Mouse (Mus musculus) T-cell, adult 2 months (primary cell): ENCODE data around the gene Psme2.

Experiments
- DNase-seq: peaks from one replicate; pipeline ENCODE4 v3.0.0; 2022; ENCODE audit warnings: low spot score

The Psme2 gene

GRCm38 (mm10) chr14:55596036-55596690 lies 5.2 kb upstream of the Psme2 start:
- DNase-seq: no peak

DNA sequence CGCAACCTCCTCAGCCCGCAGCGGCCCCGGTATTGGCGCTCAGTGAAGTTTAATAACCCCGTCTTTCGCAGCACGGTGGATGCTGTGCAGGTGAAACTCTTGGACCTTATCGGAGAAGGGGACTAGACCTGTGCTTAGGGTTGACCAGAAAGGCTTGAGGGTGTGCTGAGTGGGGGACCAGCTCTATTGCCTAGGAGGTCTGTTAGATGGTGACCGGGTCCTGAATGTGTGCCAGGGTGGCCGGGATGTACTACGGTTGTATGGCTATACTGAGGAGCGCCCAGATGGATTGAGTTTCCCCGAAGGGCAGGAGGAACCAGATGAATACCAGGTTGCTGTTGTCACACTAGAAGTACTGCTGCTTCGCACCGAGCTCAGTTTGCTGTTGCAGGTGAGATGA lies 1.3 kb upstream of the Psme2 start:
- no peak for DNase-seq

- DNase-seq: peak; percentile 86
These were observed 498 bp upstream of the Psme2 start, which contains the start of gene Rnf31 for GRCm38 (mm10) chr14:55591331-55591891. Rnf31 (plus strand) TSS chr14:55591708.

GRCm38 (mm10) chr14:55589771-55590448 lies 1.0 kb downstream of the Psme2 start:
- DNase-seq: peak; percentile 47

DNA sequence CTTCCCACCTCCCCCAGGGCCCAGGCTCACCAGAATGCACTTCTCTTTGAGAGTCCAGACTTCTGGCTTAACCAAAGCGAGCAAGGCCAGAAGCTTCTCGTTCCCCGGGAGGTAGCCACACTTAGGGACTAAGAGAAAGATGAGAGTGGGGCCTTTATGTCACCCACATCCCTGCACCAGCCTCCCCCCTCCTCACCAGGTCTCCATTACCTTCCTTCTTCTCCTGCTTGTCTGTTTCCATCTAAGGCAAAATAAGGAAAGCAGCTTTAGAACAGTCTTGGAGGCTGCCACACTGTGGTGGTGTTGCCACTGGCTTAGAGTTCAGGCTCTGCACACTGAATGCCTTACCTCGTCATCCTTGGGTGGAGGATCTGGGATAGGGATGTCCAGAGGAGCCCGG lies 1.6 kb downstream of the Psme2 start:
- no peak for DNase-seq

- no peak for DNase-seq
These were observed 4.8 kb downstream of the Psme2 start for GRCm38 (mm10) chr14:55586149-55586548.

DNA sequence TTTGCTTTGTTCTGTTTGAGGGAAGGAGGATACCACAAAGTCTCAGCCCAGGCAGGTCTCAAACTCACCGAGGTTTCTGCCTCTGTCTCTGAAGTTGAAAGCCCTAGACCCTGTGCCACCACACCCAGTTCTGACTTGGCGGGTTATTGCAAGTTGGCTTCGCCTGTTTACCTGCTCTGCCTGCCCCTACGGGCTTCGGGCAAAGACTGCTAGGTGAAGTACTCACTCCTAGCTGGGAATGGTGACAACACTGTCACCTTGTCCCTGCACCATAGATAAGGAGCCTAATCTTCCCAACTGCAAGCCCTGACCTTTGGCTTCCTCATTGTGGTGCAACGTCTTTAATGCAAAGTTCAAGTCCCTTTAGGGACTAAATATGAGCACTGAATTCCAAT lies 5.3 kb downstream of the Psme2 start:
- peak; percentile 61 for DNase-seq

- peak; percentile 80 for DNase-seq
These were observed 6.0 kb downstream of the Psme2 start, which contains the start of gene Emc9 for GRCm38 (mm10) chr14:55584702-55585565. Emc9 (minus strand) TSS chr14:55585302.

DNA sequence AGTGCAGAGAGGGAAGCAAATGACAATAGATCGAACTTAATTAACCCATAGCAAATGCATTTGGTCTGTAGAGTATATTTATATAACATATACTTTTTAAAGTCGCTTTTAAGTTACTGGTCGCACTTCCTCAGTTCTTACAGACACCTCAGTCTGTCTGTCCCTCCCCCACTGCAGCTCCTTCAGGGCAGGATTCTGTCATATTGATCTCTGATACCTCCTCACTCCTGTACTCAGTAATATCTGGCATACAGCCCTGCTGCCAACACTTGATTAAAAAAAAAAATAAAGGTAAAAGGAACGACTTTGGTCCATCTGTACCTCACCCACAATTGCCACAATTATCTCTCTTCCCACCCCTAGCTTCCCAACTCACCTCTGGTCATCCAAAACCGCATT lies 6.6 kb downstream of the Psme2 start:
- DNase-seq: no peak

- peak; percentile 25 for DNase-seq
These were observed 8.8 kb downstream of the Psme2 start for GRCm38 (mm10) chr14:55581981-55582681.

- DNase-seq: no peak
These were observed 10.2 kb downstream of the Psme2 start for GRCm38 (mm10) chr14:55580731-55581130.

GRCm38 (mm10) chr14:55579511-55580496 lies 11.1 kb downstream of the Psme2 start:
- no peak for DNase-seq

DNA sequence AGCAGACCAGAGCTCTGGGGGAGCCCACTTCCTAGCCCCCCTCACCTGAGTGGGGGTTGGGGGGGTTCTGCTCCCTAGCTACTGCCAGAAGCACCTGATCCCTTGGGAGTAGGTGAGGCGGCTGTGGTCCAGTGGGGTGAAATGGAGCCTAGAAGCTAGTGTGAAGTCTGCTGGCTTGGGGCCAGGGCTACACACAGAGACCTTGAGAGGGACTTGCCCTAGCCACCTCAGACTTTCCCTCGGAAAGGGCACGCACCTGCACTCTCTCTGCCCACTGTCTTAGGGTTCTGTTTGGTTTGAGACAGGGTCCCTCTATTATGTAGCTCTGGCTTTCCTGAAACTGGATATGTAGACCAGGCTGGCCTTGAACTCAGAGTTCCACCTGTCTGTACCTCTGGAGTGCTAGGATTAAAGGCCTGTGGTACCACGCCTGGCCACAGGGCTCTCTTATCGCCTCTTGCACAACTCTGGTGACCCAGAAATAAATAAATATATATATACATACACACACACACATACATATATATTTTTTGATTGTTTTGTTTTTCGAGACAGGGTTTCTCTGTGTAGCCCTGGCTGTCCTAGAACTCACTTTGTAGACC lies 12.1 kb downstream of the Psme2 start:
- peak; percentile 37 for DNase-seq

DNA sequence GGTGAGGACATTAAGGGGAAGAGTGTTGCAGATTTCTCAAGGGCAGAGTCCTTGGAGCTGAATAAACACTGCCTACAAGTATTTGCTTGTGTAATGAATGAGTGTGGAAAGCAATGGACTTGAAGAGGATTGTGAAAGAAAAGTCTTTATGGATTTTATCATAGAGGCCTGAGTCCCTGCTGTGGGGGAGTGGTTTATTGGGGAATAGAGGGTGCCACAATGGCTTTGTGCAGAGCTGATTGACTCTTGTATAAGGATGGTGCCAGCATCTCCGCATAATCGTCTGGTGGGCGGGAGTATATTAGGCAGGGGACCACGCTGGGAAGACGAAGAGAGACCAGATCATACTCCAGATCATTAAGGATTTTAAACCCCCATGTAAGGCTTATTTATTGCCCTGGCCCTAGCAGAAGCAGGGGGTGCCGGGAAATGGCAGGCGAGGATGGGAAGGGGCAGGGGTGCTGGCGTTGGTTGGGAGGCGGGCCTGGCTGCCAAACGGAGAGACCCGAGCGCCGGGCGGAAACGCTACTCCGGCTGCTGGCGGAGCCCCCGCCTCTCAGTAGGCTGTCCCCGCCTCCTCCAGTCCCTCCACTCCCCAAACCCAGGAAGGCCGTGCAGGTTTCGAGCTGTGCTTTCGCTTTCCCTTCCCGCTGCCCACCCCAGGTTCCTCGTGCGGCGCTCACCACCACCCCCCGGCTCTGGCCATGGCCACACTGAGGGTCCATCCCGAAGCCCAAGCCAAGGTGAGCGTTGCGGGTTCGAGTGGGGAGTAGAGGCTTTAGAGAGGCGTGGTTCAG lies 12.8 kb downstream of the Psme2 start, which contains the start of gene Psme1:
Gene Psme1 (plus strand): TSS at position 253 of the 797 bp plus-strand sequence.
- peak; percentile 87 for DNase-seq

- DNase-seq: no peak
These were observed 14.5 kb downstream of the Psme2 start for GRCm38 (mm10) chr14:55576376-55576775.

GRCm38 (mm10) chr14:55575711-55576110 lies 15.2 kb downstream of the Psme2 start:
- DNase-seq: no peak

GRCm38 (mm10) chr14:55575302-55575701 lies 15.6 kb downstream of the Psme2 start, which contains the start of gene Fitm1:
Fitm1 (plus strand) TSS chr14:55575617.
- no peak for DNase-seq

DNA sequence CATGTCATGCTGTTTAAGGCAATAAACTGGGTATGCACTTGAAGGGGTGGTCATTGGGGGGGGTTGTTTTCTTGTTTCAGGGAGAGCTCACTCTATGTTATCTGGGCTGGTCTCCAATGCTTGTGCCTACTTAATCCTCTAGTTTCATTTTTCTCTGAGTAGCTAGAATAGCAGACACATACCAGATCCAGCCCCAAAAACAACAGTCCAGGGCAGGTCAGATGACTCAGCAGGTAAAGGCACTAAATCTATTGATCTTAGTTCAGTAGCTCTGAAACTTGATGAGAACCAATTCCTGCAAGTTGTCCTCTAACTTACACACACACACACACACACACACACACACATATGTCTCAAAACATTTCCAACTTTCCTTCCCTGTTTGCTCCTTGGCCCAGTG lies 19.2 kb downstream of the Psme2 start:
- no peak for DNase-seq

DNA sequence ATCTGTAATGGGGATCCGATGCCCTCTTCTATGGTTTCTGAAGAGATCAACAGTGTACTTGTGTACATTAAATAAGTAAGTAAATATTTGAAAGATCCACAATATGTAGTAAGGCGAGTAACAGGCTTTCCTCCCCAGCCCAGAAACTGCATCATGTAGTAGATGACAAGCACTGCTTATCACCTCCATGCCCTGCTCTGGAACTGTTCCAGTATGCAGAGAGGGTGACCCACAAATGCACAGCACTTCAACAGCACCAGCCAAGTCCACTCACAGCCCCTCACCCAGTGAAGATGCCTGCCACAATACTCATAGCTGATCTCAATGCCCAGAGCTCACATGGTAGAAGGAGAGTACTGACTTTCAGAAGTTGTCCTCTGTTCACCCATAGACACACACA lies 20.3 kb downstream of the Psme2 start:
- DNase-seq: no peak
